In the genomic region with DNA sequence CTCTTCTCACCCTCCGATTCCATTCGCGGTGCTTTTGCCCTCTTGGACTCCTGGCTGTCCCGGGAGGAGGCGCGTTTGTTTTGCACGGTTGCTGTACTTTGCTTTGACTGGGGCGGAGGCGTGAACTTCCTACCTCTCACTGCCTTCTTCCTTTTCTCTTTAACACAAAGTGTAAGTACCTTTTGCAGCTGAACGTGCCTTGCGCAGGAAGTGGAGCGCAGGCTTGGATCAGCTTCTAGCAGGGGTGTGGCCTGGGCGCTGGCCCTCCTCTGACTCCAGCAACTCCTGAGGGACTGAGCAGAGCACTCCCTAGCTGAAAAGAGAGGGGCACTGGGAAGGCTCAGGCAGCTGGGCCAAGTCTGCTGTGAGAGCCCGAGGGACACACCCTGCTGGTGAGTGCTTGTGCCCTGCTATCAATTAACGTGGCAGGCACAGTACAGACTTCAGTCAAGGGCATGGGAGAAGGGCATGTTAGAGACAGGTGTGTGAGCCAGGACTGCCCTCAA, we compare ENCODE assay signal across 8 mouse cellular contexts. TPM values are rescaled to one million over a fixed set of nuclear protein-coding genes. Genes with fewer than 3 reads are reported as not detected.
DNase-seq lines count a peak whose midpoint lies in the region; ATAC-seq lines count a peak whose summit lies in the region.

A gene (plus strand): TSS at position 300 of the 506 bp plus-strand sequence.

- no peak within 1 kb of the TSS for H3K9ac ChIP-seq in forebrain, embryonic 16.5 days (replicated peaks; ENCODE audit: low read depth, low read length)
- H3K9ac ChIP-seq in intestine, embryonic 15.5 days, result peak within 1 kb of the TSS; percentile 24; the same call in 1 of the 2 replicates
- 0 out of 2 replicates have a peak within 1 kb of the TSS, but pooled peaks have one; percentile 3 for H3K9ac ChIP-seq in liver, embryonic 15.5 days

- H3K36me3 ChIP-seq in forebrain, embryonic 16.5 days (ENCODE audit: control insufficient read depth, insufficient read depth), result no peaks in the 10 kb centered on the region
- H3K36me3 ChIP-seq in intestine, embryonic 15.5 days, result no peaks in the 10 kb centered on the region
- no peaks in the 10 kb centered on the region for H3K36me3 ChIP-seq in liver, embryonic 15.5 days (replicated peaks)

- no peak within 1 kb of the TSS for H3K27ac ChIP-seq in forebrain, embryonic 16.5 days (ENCODE audit: low read length)
- H3K27ac ChIP-seq in intestine, embryonic 15.5 days, result peak within 1 kb of the TSS; percentile 63
- peak within 1 kb of the TSS; percentile 64 for H3K27ac ChIP-seq in liver, embryonic 15.5 days (replicated peaks)

- 3% methylated on average over 15 of the region's 15 CpGs for WGBS in forebrain, embryonic 16.5 days
- WGBS in intestine, embryonic 15.5 days, result 2% methylated on average over 15 of the region's 15 CpGs
- WGBS in liver, embryonic 15.5 days (ENCODE audit: insufficient replicate concordance), result 4% methylated on average over 15 of the region's 15 CpGs

- H3K4me1 ChIP-seq in forebrain, embryonic 16.5 days (replicated peaks; ENCODE audit: control insufficient read depth, insufficient read depth, low read length), result no peaks in the 10 kb centered on the region
- H3K4me1 ChIP-seq in intestine, embryonic 15.5 days (replicated peaks), result peaks cover 3% of the 10 kb centered on the region
- peaks cover 12% of the 10 kb centered on the region for H3K4me1 ChIP-seq in liver, embryonic 15.5 days (replicated peaks)

- H3K27me3 ChIP-seq in forebrain, embryonic 16.5 days (replicated peaks; ENCODE audit: control insufficient read depth, insufficient read depth, low read length), result no peaks in the 10 kb centered on the region
- no peaks in the 10 kb centered on the region for H3K27me3 ChIP-seq in intestine, embryonic 15.5 days (replicated peaks)
- H3K27me3 ChIP-seq in liver, embryonic 15.5 days, result no peaks in the 10 kb centered on the region

- no peaks in the 10 kb centered on the region for H3K9me3 ChIP-seq in forebrain, embryonic 16.5 days (ENCODE audit: control insufficient read depth, low read length)
- H3K9me3 ChIP-seq in intestine, embryonic 15.5 days, result no peaks in the 10 kb centered on the region
- H3K9me3 ChIP-seq in liver, embryonic 15.5 days (replicated peaks), result no peaks in the 10 kb centered on the region

- no peak for ATAC-seq in forebrain, embryonic 16.5 days
- peak; percentile 97 for ATAC-seq in intestine, embryonic 15.5 days
- peak; percentile 53 for ATAC-seq in liver, embryonic 15.5 days (ENCODE audit: insufficient read depth)

- H3K4me2 ChIP-seq in forebrain, embryonic 16.5 days (ENCODE audit: low read length), result peak within 1 kb of the TSS; percentile 5; the same call in 1 of the 2 replicates
- H3K4me2 ChIP-seq in intestine, embryonic 15.5 days (replicated peaks), result peak within 1 kb of the TSS; percentile 60
- peak within 1 kb of the TSS; percentile 55 for H3K4me2 ChIP-seq in liver, embryonic 15.5 days

- H3K4me3 ChIP-seq in forebrain, embryonic 16.5 days (replicated peaks; ENCODE audit: low read length), result no peak within 1 kb of the TSS
- H3K4me3 ChIP-seq in intestine, embryonic 15.5 days (replicated peaks), result peak within 1 kb of the TSS; percentile 23
- H3K4me3 ChIP-seq in liver, embryonic 15.5 days (replicated peaks), result peak within 1 kb of the TSS; percentile 24

- DNase-seq in gastrocnemius, postnatal 10 days, result peak; percentile 28
- DNase-seq in gastrocnemius, postnatal 25 days, result no peak
- DNase-seq in natural killer cell, adult 2 months (ENCODE audit: low spot score in 2 of 2), result peak; percentile 54 to 66
- DNase-seq in yolk sac, embryonic 10.5 days (ENCODE audit: low spot score), result peak; percentile 82
- DNase-seq in left cerebral cortex, adult 8-10 months (ENCODE audit: low spot score in 2 of 2), result no peak

RNA-seq across cellular contexts. Expression of the gene that starts here (rescaled TPM):
- under 1 TPM; 0.05 to 0.09 TPM for total RNA-seq in gastrocnemius, postnatal 10 days (2021)
- under 1 TPM in 1 of 2 experiments, not detected in 1; 0.05 TPM for total RNA-seq in gastrocnemius, postnatal 25 days (2021)
- polyA plus RNA-seq in forebrain, embryonic 16.5 days (2015; fragmentation: Nextera tagmentation; extraction: Ambion mirVana), result 0.06 and 0.08 TPM in 2 replicates
- 0.49 and 0.53 TPM in 2 replicates for polyA plus RNA-seq in intestine, embryonic 15.5 days (2015; fragmentation: Nextera tagmentation; extraction: Ambion mirVana)
- 0.58 and 0.88 TPM in 2 replicates for polyA plus RNA-seq in liver, embryonic 15.5 days (2015; fragmentation: Nextera tagmentation; extraction: Ambion mirVana)
- under 1 TPM in 3 of 4 experiments, not detected in 1; 0.12 to 0.25 (median 0.23) TPM for total RNA-seq in left cerebral cortex, adult 8-10 months (2022)

Comparison
In these comparisons a context has a peak if more than half of its experiments do, and no peak if none do; other contexts are left out.
1. Peak in DNase-seq in gastrocnemius, postnatal 10 days; RNA of the gene not detected or under 1 TPM.
2. Peak in ATAC-seq, H3K4me3 ChIP-seq, H3K27ac ChIP-seq, H3K9ac ChIP-seq and H3K4me2 ChIP-seq in intestine, embryonic 15.5 days; RNA of the gene not detected or under 1 TPM.
3. Peak in ATAC-seq, H3K4me3 ChIP-seq, H3K27ac ChIP-seq, H3K9ac ChIP-seq and H3K4me2 ChIP-seq in liver, embryonic 15.5 days; RNA of the gene not detected or under 1 TPM.
4. DNase-seq: peak in natural killer cell, adult 2 months (2 of 2) and yolk sac, embryonic 10.5 days (single experiment); none in gastrocnemius, postnatal 25 days (single experiment) and left cerebral cortex, adult 8-10 months (0 of 2).
5. H3K4me2 ChIP-seq: peak in every context shown above with its lines; median percentile 60 in intestine, embryonic 15.5 days; 55 in liver, embryonic 15.5 days; 5 in forebrain, embryonic 16.5 days.